Mouse (Mus musculus): ENCODE results near the gene Pabpn1l. TPM values are rescaled to one million over a fixed set of nuclear protein-coding genes. Genes with fewer than 3 reads are reported as not detected.
A peak's percentile ranks its signal among the peaks of the same experiment; 100 is the strongest.

The Pabpn1l gene
- polyA plus RNA-seq, 1 experiment: not detected

GRCm38 (mm10) chr8:122635878-122636802 is 13.6 kb upstream of the Pabpn1l start:
- TF ChIP-seq GATA1 (IDR thresholded peaks at IDR 0.05; ENCODE audit: low read length): peak; percentile 28

GRCm38 (mm10) chr8:122633205-122633604 is 10.7 kb upstream of the Pabpn1l start:
- no peak for TF ChIP-seq GATA1 (IDR thresholded peaks at IDR 0.05; ENCODE audit: low read length)

- TF ChIP-seq GATA1 (IDR thresholded peaks at IDR 0.05; ENCODE audit: low read length): no peak
Measured at GRCm38 (mm10) chr8:122630696-122631095, 8.2 kb upstream of the Pabpn1l start.

GRCm38 (mm10) chr8:122629388-122629787 is 6.8 kb upstream of the Pabpn1l start:
- no peak for TF ChIP-seq GATA1 (IDR thresholded peaks at IDR 0.05; ENCODE audit: low read length)

GRCm38 (mm10) chr8:122626896-122627295 is 4.4 kb upstream of the Pabpn1l start:
- TF ChIP-seq GATA1 (IDR thresholded peaks at IDR 0.05; ENCODE audit: low read length): no peak

GRCm38 (mm10) chr8:122625811-122626210 is 3.3 kb upstream of the Pabpn1l start:
- no peak for TF ChIP-seq GATA1 (IDR thresholded peaks at IDR 0.05; ENCODE audit: low read length)

- no peak for TF ChIP-seq GATA1 (IDR thresholded peaks at IDR 0.05; ENCODE audit: low read length)
Measured at GRCm38 (mm10) chr8:122624653-122625052, 2.1 kb upstream of the Pabpn1l start.

- TF ChIP-seq GATA1 (IDR thresholded peaks at IDR 0.05; ENCODE audit: low read length): no peak
Measured at GRCm38 (mm10) chr8:122623844-122624642, 1.5 kb upstream of the Pabpn1l start.

GRCm38 (mm10) chr8:122620446-122620845 is 2.1 kb downstream of the Pabpn1l start:
- no peak for TF ChIP-seq GATA1 (IDR thresholded peaks at IDR 0.05; ENCODE audit: low read length)

GRCm38 (mm10) chr8:122618660-122619378 is 3.7 kb downstream of the Pabpn1l start:
- TF ChIP-seq GATA1 (IDR thresholded peaks at IDR 0.05; ENCODE audit: low read length): no peak

- no peak for TF ChIP-seq GATA1 (IDR thresholded peaks at IDR 0.05; ENCODE audit: low read length)
Measured at GRCm38 (mm10) chr8:122617947-122618546, 4.5 kb downstream of the Pabpn1l start.

GRCm38 (mm10) chr8:122616181-122616905 is 6.2 kb downstream of the Pabpn1l start:
- no peak for TF ChIP-seq GATA1 (IDR thresholded peaks at IDR 0.05; ENCODE audit: low read length)

- no peak for TF ChIP-seq GATA1 (IDR thresholded peaks at IDR 0.05; ENCODE audit: low read length)
Measured at GRCm38 (mm10) chr8:122611295-122612133, 11.0 kb downstream of the Pabpn1l start, which contains the start of the genes Galns and Trappc2l. Gene Galns (minus strand): TSS chr8:122611463. Gene Trappc2l (plus strand): TSS chr8:122611640.

Measured in G1E-ER4 (cell line).